Mouse (Mus musculus) heart, postnatal 14 days (tissue): ENCODE data around the gene Tmeff1. TPM values are rescaled to one million over a fixed set of nuclear protein-coding genes. Genes with fewer than 3 reads are reported as not detected.
A peak's percentile ranks its signal among the peaks of the same experiment; 100 is the strongest.

ENCODE experiments used
- DNase-seq, 2 experiments: peaks; one replicate each; pipeline ENCODE4 v3.0.0; 2021 to 2022
- intact Hi-C: fragments of 180-260 bp; cut with DNase I; formaldehyde crosslinking; loops from one replicate; pipeline ENCODE4 v1.15.1; 2025
- long read RNA-seq, 2 experiments: library from polyadenylated mRNA; stranded (forward); transcript quantifications; one replicate each; pipeline ENCODE4 v2.0.0; 2021
- total RNA-seq, 2 experiments: library from RNA; stranded (reverse); gene quantifications; 2 replicates each; pipeline ENCODE4 v1.2.3; 2021

The Tmeff1 gene
- total RNA-seq = 10 to 100 TPM; 12.5 to 13.1 TPM
- long read RNA-seq, experiment 1, transcript Tmeff1-203 (10 exons, 1,426 nt) = major isoform, 7 of 16 reads
- long read RNA-seq, experiment 1, partial matches to known transcripts = 1 of 16 reads
- long read RNA-seq, experiment 1, other reads (novel, unspliced or antisense) = 6 of 16 reads
- long read RNA-seq, experiment 2, transcript Tmeff1-203 (10 exons, 1,426 nt) = major isoform, 8 of 17 reads
- long read RNA-seq, experiment 2, partial matches to known transcripts = 3 of 17 reads
- long read RNA-seq, experiment 2, other reads (novel, unspliced or antisense) = 4 of 17 reads

GRCm38 (mm10) chr4:48584421-48585240 is at the start of gene Tmeff1:
Tmeff1 (plus strand) TSS chr4:48585174.
- DNase-seq = peak; percentile 49 to 56
- intact Hi-C loops = loop anchor here (5.0 kb wide), 3 partner anchors 42 to 98 kb away; no protein-coding TSS in a partner anchor

GRCm38 (mm10) chr4:48536275-48536674 is 48.7 kb upstream of the Tmeff1 start:
- intact Hi-C loops = no loop called here
- no peak for DNase-seq

GRCm38 (mm10) chr4:48537024-48537423 is 48.0 kb upstream of the Tmeff1 start:
- intact Hi-C loops = no loop called here
- DNase-seq = no peak

GRCm38 (mm10) chr4:48538581-48538980 is 46.4 kb upstream of the Tmeff1 start:
- intact Hi-C loops = no loop called here

GRCm38 (mm10) chr4:48539841-48540575 is 45.0 kb upstream of the Tmeff1 start, which contains the start of gene Msantd3:
Msantd3 (plus strand) TSS chr4:48539935.
- DNase-seq = peak; percentile 63 to 66
- intact Hi-C loops = loop anchor here (5.0 kb wide), 3 partner anchors 42 to 127 kb away; partner anchors contain the start of gene Tex10

More at GRCm38 (mm10) chr4:48538581-48538980, 46.4 kb upstream of the Tmeff1 start:
- DNase-seq = no peak

- intact Hi-C loops = loop anchor here (5.0 kb wide), 3 partner anchors 42 to 127 kb away; partner anchors contain the start of gene Tex10
Measured at GRCm38 (mm10) chr4:48540576-48541111, 44.3 kb upstream of the Tmeff1 start.

GRCm38 (mm10) chr4:48541526-48542250 is 43.3 kb upstream of the Tmeff1 start:
- no peak for DNase-seq
- intact Hi-C loops = loop anchor here (5.0 kb wide), 3 partner anchors 41 to 126 kb away; partner anchors contain the start of gene Tex10

More at GRCm38 (mm10) chr4:48540576-48541111, 44.3 kb upstream of the Tmeff1 start:
- peak; percentile 59 to 65 for DNase-seq

- intact Hi-C loops = loop anchor here (5.0 kb wide), 3 partner anchors 40 to 125 kb away; partner anchors contain the start of gene Tex10
- DNase-seq = no peak
Measured at GRCm38 (mm10) chr4:48542351-48542750, 42.6 kb upstream of the Tmeff1 start.

- intact Hi-C loops = loop anchor here (5.0 kb wide), 3 partner anchors 39 to 124 kb away; partner anchors contain the start of gene Tex10
- no peak for DNase-seq
Measured at GRCm38 (mm10) chr4:48543071-48543865, 41.7 kb upstream of the Tmeff1 start.

GRCm38 (mm10) chr4:48544141-48544540 is 40.8 kb upstream of the Tmeff1 start:
- DNase-seq = no peak
- intact Hi-C loops = loop anchor here (5.0 kb wide), 3 partner anchors 38 to 123 kb away; partner anchors contain the start of gene Tex10

- DNase-seq = no peak
- intact Hi-C loops = no loop called here
Measured at GRCm38 (mm10) chr4:48545966-48546365, 39.0 kb upstream of the Tmeff1 start.

- intact Hi-C loops = no loop called here
- DNase-seq = no peak
Measured at GRCm38 (mm10) chr4:48546568-48547496, 38.1 kb upstream of the Tmeff1 start.

GRCm38 (mm10) chr4:48548393-48549045 is 36.5 kb upstream of the Tmeff1 start:
- DNase-seq = no peak
- intact Hi-C loops = no loop called here

- DNase-seq = no peak
- intact Hi-C loops = no loop called here
Measured at GRCm38 (mm10) chr4:48549661-48550060, 35.3 kb upstream of the Tmeff1 start.

- DNase-seq = no peak
- intact Hi-C loops = no loop called here
Measured at GRCm38 (mm10) chr4:48552486-48553064, 32.4 kb upstream of the Tmeff1 start.

GRCm38 (mm10) chr4:48554132-48554531 is 30.8 kb upstream of the Tmeff1 start:
- intact Hi-C loops = no loop called here
- no peak for DNase-seq
